Comparison of ENCODE assay signal across 20 mouse cellular contexts in the genomic region with DNA sequence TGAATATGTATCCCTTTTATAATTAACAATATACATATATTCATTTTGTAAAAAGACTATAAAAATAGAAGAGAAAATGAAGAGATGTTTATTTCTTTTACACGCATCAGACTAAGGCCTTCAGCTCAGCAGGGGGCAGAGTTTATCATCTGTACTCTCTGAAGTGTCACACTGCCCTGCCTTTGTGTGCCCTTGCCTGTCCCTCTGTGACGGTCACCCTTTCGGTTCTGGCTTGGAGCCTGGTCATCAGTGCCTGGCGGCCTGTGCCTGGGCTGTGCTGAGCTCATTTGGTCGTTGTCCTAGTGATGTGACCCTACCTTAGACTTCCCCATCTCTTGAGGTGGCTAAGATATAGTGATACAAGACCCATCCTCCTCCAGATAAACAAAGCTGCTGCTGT. TPM values are rescaled to one million over a fixed set of nuclear protein-coding genes. Genes with fewer than 3 reads are reported as not detected.
"Had no signal": no experiment of that assay in that cellular context is flagged by ENCODE, and none has a peak within 500 bp of the region (broad histone marks: within the 10 kb centered on the region; RNA-seq: fewer than 3 reads in every experiment).

No protein-coding gene starts in this region.

- H3K27ac ChIP-seq: limb, embryonic 13.5 days; liver, embryonic 14.5 days; midbrain, embryonic 13.5 days; neural tube, embryonic 15.5 days; stomach, embryonic 15.5 days had no signal

- H3K27me3 ChIP-seq: stomach, embryonic 15.5 days had no signal

- H3K36me3 ChIP-seq: limb, embryonic 13.5 days; midbrain, embryonic 13.5 days; neural tube, embryonic 15.5 days; stomach, embryonic 15.5 days had no signal

- H3K9ac ChIP-seq: limb, embryonic 13.5 days; liver, embryonic 14.5 days; midbrain, embryonic 13.5 days; neural tube, embryonic 15.5 days; stomach, embryonic 15.5 days had no signal

- H3K4me2 ChIP-seq: limb, embryonic 13.5 days; midbrain, embryonic 13.5 days; neural tube, embryonic 15.5 days; stomach, embryonic 15.5 days had no signal

- H3K4me1 ChIP-seq: limb, embryonic 13.5 days; neural tube, embryonic 15.5 days; stomach, embryonic 15.5 days had no signal

- H3K4me3 ChIP-seq: limb, embryonic 13.5 days; midbrain, embryonic 13.5 days; myocyte; neural tube, embryonic 15.5 days; stomach, embryonic 15.5 days had no signal

- DNase-seq: kidney, postnatal 25 days; layer of hippocampus, adult 9-11 months; left cerebral cortex, postnatal 4 days; lung, adult 18-20 months; right cerebral cortex, postnatal 4 days; spleen, adult 18-20 months; thymus, adult 2 months; thymus, postnatal 36 days had no signal

- ATAC-seq: midbrain, embryonic 13.5 days had no signal

- H3K9me3 ChIP-seq: limb, embryonic 13.5 days; midbrain, embryonic 13.5 days; neural tube, embryonic 15.5 days; stomach, embryonic 15.5 days had no signal

RNA-seq across cellular contexts. Expression of a gene that starts 29.3 kb away (rescaled TPM):
- total RNA-seq: left cerebral cortex, postnatal 10 days; left cerebral cortex, postnatal 4 days; liver, adult 2 months; megakaryocyte-erythroid progenitor cell, adult 5-6 weeks had no signal
- polyA plus RNA-seq: kidney, embryonic 16.5 days; limb, embryonic 13.5 days; liver, embryonic 14.5 days; lung, embryonic 16.5 days; midbrain, embryonic 13.5 days; myocyte; neural tube, embryonic 11.5 days; neural tube, embryonic 15.5 days; stomach, embryonic 15.5 days had no signal
